Mouse (Mus musculus) ES-E14 (cell line): ENCODE data around the gene Dpp3. TPM values are rescaled to one million over a fixed set of nuclear protein-coding genes. Genes with fewer than 3 reads are reported as not detected.
"Not testable (repeated sequence)": the region's sequence is repeated elsewhere in the genome, so short reads cannot be mapped to it uniquely, and the experiment has no call there.

Source experiments
- DNase-seq: peaks from one replicate; pipeline ENCODE4 v3.0.0-alpha.2; 2013; ENCODE audit warnings: low read depth, low spot score
- H3K27ac ChIP-seq: 2 replicates; pipeline ENCODE4 v1.5.1; 2012; ENCODE audit warnings: low read depth, mild to moderate bottlenecking, low read length, moderate library complexity, mixed read lengths; ENCODE audit not compliant: poor library complexity, insufficient read depth, severe bottlenecking
- H3K36me3 ChIP-seq: 2 replicates; pipeline ENCODE4 v1.6.1; 2012; ENCODE audit warnings: mild to moderate bottlenecking, low read length, moderate library complexity, mixed read lengths; ENCODE audit not compliant: control insufficient read depth, poor library complexity, insufficient read depth, severe bottlenecking
- H3K4me1 ChIP-seq, 2 experiments: fragments of 150-350 bp in 1 of 2; sonication (generic) in 1 of 2; 2 replicates each; pipeline ENCODE4 v1.6.1; 2012; ENCODE audit warnings: low read length in 2 of 2, mild to moderate bottlenecking in 1 of 2, mixed read lengths in 1 of 2; ENCODE audit not compliant: control insufficient read depth in 2 of 2, insufficient read depth in 2 of 2, poor library complexity in 1 of 2
- H3K4me3 ChIP-seq, 2 experiments: fragments of 150-350 bp in 1 of 2; sonication (generic) in 1 of 2; 2 replicates each; pipeline ENCODE4 v1.5.1; 2012; ENCODE audit warnings: low read length in 2 of 2, low read depth in 1 of 2, mild to moderate bottlenecking in 1 of 2, mixed read lengths in 1 of 2; ENCODE audit not compliant: insufficient read depth in 1 of 2, poor library complexity in 1 of 2, severe bottlenecking in 1 of 2
- H3K9ac ChIP-seq: 2 replicates; pipeline ENCODE4 v1.6.1; 2012; ENCODE audit warnings: low read depth, mild to moderate bottlenecking, low read length, mixed read lengths; ENCODE audit not compliant: poor library complexity, insufficient read depth, severe bottlenecking
- H3K9me3 ChIP-seq: fragments of 150-350 bp; sonication (generic); 2 replicates; pipeline ENCODE4 v1.6.1; 2012; ENCODE audit warnings: low read depth, mild to moderate bottlenecking, low read length; ENCODE audit not compliant: control insufficient read depth, insufficient read depth
- CHD2 ChIP-seq: IDR thresholded peaks from 2 replicates; pipeline ENCODE4 v1.6.1; 2014; ENCODE audit warnings: mild to moderate bottlenecking, low read depth, low read length, inconsistent platforms
- HCFC1 ChIP-seq: IDR thresholded peaks from 2 replicates; pipeline ENCODE4 v1.6.1; 2012; ENCODE audit warnings: low read length, inconsistent platforms, borderline replicate concordance; ENCODE audit not compliant: insufficient read depth
- MAFK ChIP-seq: IDR thresholded peaks from 2 replicates; pipeline ENCODE4 v1.6.1; 2014; ENCODE audit warnings: mild to moderate bottlenecking, low read depth, low read length, inconsistent platforms; ENCODE audit not compliant: insufficient read depth
- ZC3H11A ChIP-seq: IDR thresholded peaks from 2 replicates; pipeline ENCODE4 v1.6.1; 2012; ENCODE audit warnings: low read depth, mild to moderate bottlenecking, inconsistent platforms, low read length, borderline replicate concordance
- ZNF384 ChIP-seq: IDR thresholded peaks from 2 replicates; pipeline ENCODE4 v1.6.1; 2012; ENCODE audit warnings: low read depth, low read length, inconsistent platforms
- in situ Hi-C, 2 experiments: fragments of 600-800 bp; cut with MboI; formaldehyde crosslinking; loops; one replicate each; pipeline ENCODE4 v1.15.1; 2025; ENCODE audit warnings: low sequenced_read_pairs in 2 of 2, inconsistent platforms in 1 of 2; ENCODE audit not compliant: unreplicated experiment in 2 of 2
- total RNA-seq: library from RNA; depleted of rRNA; stranded (reverse); fragments of 300-350 nt; gene quantifications from 2 replicates; pipeline ENCODE4 v1.2.3, GENCODE M21; 2012

Dpp3 gene
- total RNA-seq, 1 experiment: 126 TPM

DNA sequence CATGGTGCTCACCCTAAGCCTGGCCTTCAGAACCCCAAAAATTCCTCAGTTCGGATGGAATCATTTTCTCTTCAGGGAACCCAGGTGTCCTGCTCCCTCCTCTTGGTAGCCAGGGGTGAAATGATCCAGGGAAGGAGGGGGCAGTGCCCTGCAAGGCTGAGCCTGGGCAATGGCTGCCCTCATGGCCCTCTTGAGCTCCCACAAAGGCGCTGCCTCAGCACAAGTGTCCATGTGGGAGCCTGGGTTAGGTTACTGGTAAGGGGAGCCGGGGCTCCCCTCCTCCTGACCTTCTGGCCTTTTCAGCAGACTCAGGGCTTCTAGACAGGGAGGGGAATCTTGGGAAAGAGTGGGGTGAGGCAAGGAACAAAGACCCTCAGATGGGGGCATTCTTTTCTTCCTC lies 51.3 kb downstream of the Dpp3 start:
- Histone ChIP-seq H3K9ac (no peak overlapping the region), H3K36me3 (no peaks in the 10 kb centered on the region), H3K4me1 (peaks cover 2 to 22% of the 10 kb centered on the region in 2 experiments; a peak in 3 of 4 replicates), H3K9me3 (no peaks in the 10 kb centered on the region), H3K27ac (no peak overlapping the region), H3K4me3 (no peak overlapping the region)
- DNase-seq: no peak
- TF ChIP-seq CHD2 (no peak), MAFK (peak; percentile 39; the same call in 1 of the 2 replicates), HCFC1 (no peak), ZNF384 (no peak), ZC3H11A (no peak)
- in situ Hi-C loops: no loop called here

DNA sequence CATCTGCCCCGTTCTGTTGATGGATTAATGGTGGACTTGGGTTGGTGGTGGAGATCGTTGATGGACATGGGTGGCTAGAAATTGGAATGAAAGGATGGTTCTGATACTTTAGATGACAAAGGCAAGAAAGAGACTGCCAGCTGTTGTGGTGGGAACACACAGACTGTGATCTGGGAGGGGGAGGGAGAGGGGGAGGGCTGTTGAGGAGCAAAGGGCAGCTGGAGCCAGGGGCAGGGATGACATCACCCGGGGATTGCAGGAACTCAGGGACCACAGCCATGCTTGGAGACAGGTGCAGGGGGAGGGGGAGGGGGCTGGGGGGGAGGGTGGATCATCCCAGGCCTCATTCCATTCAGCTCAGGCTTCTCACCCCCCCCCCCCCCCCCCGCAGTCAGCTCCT lies 51.8 kb downstream of the Dpp3 start:
- no peak for DNase-seq
- no peak overlapping the region for H3K9ac ChIP-seq
- no peak overlapping the region for H3K27ac ChIP-seq
- no peak overlapping the region for H3K4me3 ChIP-seq
- no peak for TF ChIP-seq ZNF384
- TF ChIP-seq CHD2: no peak
- TF ChIP-seq MAFK: no peak
- no peak for TF ChIP-seq ZC3H11A
- TF ChIP-seq HCFC1: no peak
- no peaks in the 10 kb centered on the region for H3K9me3 ChIP-seq
- in situ Hi-C loops: no loop called here
- H3K36me3 ChIP-seq: no peaks in the 10 kb centered on the region
- peaks cover 2 to 22% of the 10 kb centered on the region in 2 experiments; a peak in 3 of 4 replicates for H3K4me1 ChIP-seq

DNA sequence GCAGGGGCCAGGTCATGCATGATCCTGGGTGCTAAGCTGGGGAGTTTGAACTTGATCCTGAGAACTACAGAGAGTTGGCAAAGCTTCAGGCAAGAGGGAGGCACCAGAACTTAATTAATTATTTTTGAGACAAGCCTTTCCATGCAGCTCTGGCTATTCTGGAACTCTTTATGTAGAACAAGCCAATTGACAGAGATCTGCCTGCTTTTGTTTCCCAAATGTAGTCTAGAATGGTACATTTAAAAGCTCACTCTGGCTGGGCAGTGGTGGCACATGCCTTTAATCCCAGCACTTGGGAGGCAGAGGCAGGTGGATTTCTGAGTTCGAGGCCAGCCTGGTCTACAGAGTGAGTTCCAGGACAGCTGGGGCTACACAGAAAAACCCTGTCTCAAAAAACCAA lies 53.5 kb downstream of the Dpp3 start:
- not testable (repeated sequence) for H3K36me3 ChIP-seq

DNA sequence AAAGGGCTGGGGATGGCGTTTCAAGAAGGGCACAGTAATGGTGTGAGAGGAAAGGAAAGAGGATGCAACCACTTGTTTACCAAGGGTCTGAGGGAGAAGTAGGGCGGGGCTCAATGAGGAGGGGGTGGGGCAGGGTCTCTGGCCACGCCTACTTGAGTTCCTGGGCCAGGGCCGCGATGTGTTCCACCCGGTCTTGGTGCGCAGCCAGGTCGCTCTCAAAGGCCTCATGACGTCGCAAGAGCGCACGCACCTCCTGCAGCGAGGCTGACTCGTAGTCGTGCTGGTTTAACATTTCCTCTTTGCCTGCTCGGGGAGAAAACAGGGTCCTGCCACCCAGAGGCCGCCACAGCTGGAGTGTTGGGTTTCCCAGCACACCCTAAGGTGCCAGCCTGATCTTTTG lies 62.9 kb downstream of the Dpp3 start:
- Histone ChIP-seq H3K36me3 (no peaks in the 10 kb centered on the region; the same call in 1 of the 2 replicates), H3K9ac (peak overlapping the region; percentile 23; the same call in 1 of the 2 replicates), H3K4me1 (peaks cover 2 to 13% of the 10 kb centered on the region in 2 experiments; a peak in 2 of 4 replicates), H3K9me3 (no peaks in the 10 kb centered on the region), H3K27ac (no peak overlapping the region), H3K4me3 (peak overlapping the region; percentile 4 to 31; a peak in 2 of 4 replicates)
- no peak for TF ChIP-seq ZNF384
- no peak for TF ChIP-seq MAFK
- TF ChIP-seq CHD2: no peak
- TF ChIP-seq ZC3H11A: no peak
- TF ChIP-seq HCFC1: no peak
- DNase-seq: peak; percentile 77
- in situ Hi-C loops: no loop called here

More for the DNA sequence above, 53.5 kb downstream of the Dpp3 start:
- H3K9me3 ChIP-seq, in situ Hi-C loops, H3K27ac ChIP-seq, H3K9ac ChIP-seq, H3K4me3 ChIP-seq, DNase-seq: not testable (repeated sequence)
- peaks cover 2 to 16% of the 10 kb centered on the region in 2 experiments; a peak in 3 of 4 replicates for H3K4me1 ChIP-seq

DNA sequence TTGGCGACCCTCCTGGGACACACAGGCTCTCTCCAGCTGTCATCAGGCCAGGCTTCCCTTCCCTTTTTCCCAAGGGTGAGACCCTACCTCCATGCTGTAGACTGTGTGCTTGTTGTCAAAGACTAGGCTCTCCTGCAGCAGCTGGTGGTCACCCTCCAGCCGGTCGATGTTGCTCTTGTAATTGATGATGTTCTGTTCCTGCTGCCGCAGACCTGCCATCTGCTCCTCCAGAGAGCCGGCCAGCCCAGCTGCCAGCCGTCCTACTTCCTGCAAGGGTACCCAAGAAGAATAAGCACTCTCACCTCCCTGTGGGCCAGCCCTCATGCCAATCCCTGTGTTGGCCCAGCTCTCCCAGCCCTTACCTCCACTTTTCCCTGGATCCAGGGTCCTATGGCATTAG lies 65.0 kb downstream of the Dpp3 start:
- no peak for DNase-seq
- peaks cover 2 to 13% of the 10 kb centered on the region in 2 experiments; a peak in 2 of 4 replicates for H3K4me1 ChIP-seq
- in situ Hi-C loops: no loop called here
- no peaks in the 10 kb centered on the region; the same call in 1 of the 2 replicates for H3K36me3 ChIP-seq
- no peaks in the 10 kb centered on the region for H3K9me3 ChIP-seq
- no peak overlapping the region for H3K4me3 ChIP-seq
- H3K9ac ChIP-seq: no peak overlapping the region
- TF ChIP-seq CHD2 (no peak), ZNF384 (no peak), MAFK (no peak), ZC3H11A (no peak), HCFC1 (no peak)
- no peak overlapping the region for H3K27ac ChIP-seq
